Mouse (Mus musculus): ENCODE results near the gene Man2b1. TPM values are rescaled to one million over a fixed set of nuclear protein-coding genes. Genes with fewer than 3 reads are reported as not detected.
A peak's percentile ranks its signal among the peaks of the same experiment; 100 is the strongest.
"Not testable (repeated sequence)": the region's sequence is repeated elsewhere in the genome, so short reads cannot be mapped to it uniquely, and the experiment has no call there.

The Man2b1 gene
- total RNA-seq, 2 experiments from 2014 or later: 39.6 to 42.7 TPM

GRCm38 (mm10) chr8:85119052-85119981, 36.2 kb downstream of the Man2b1 start:
- DNase-seq (ENCODE audit: low spot score in 2 of 2): peak; percentile 71 to 80

- DNase-seq (ENCODE audit: low spot score in 2 of 2): not testable (repeated sequence)
Measured at GRCm38 (mm10) chr8:85120251-85120650, 37.2 kb downstream of the Man2b1 start.

DNA sequence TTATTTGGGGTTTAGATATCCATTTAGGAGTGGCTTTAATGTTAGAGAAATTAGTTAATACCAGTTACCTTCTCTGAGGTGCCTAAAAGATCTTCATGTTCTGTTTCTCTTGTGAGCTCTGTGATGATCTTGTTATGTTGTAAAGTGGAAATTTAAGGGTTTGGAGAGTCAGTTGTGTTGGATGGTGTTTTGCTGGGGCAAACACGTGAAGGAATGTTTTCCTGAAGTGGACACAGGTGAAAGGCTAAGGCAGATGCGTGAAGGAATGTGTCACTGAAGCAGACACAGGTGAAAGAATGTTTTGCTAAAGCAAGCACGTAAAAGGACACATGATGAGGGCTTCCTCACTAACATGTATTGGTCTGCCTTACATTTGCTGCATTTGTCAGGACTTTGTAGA, 39.9 kb downstream of the Man2b1 start, which contains the start of gene Zfp791:
Gene Zfp791 (minus strand): TSS at position 101 of the 400 bp plus-strand sequence.
- DNase-seq (ENCODE audit: low spot score in 2 of 2): no peak

DNA sequence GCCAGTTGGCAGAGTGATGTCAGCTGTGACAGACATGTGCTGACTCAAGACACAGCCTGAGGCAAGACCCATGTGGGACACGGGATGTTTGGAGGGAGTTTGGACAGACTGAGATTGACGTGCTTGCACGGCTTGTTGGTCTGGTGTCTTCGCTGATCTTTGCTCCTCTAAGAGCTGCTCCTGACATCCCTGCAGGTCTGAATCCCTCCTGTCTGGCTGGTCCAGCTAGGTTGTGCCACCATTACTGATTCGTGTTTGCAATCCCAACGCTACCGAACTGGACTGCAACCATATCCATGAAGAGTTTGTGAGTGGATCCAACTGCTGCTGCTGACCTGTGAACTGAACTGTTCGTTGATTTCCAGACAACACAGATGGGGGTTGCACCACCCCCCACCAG, 40.6 kb downstream of the Man2b1 start:
- DNase-seq (ENCODE audit: low spot score in 2 of 2): no peak

DNA sequence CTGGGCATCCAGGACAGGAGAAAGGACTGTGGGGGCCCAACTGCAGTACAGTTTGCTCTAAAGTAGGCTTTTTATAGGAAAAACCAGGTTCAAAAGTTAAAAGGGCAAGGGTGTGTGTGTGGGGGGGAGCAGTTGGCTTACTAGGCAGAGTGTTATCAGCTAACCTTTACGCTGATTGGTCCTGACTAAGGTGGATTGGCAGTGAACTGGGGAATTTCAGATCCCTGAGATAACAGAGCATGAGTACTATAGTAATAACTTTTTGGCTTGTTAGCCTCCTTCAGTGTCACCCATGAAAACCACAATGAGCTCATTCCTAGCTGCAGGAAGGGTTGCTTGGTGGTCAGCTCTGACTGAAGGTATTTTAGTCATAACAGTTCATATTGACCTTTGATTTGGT, 49.3 kb downstream of the Man2b1 start:
- no peak for DNase-seq (ENCODE audit: low spot score in 2 of 2)

DNA sequence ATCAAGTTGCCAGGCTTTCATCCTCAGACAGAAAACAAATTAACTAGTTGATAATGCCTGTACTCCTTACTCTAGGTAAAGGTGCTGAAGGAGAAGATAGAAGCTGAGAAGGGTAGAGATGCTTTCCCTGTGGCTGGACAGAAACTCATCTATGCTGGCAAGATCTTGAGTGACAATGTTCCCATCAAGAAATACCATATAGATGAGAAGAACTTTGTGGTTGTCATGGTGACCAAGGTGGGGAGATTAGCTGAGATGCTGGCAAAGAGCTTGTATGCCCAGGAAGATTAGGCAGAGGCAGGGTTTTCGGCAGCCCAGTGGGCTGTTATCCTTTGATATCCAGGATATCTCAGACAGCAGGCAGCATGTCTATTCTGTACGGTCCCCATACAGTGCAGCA, 52.6 kb downstream of the Man2b1 start:
- not testable (repeated sequence) for DNase-seq (ENCODE audit: low spot score in 2 of 2)

- no peak for DNase-seq (ENCODE audit: low spot score in 2 of 2)
Measured at GRCm38 (mm10) chr8:85142516-85142915, 59.4 kb downstream of the Man2b1 start.

Small RNA genes within 50 kb of the gene (microRNA-seq; reads per million reads assigned to microRNA genes)
- gene Gm23388: 0 to 0.57 reads per million in 2 experiments
- gene Mir7070: 9.1 to 10.9 reads per million in 2 experiments

Other genes starting within 250 kb of the Man2b1 start
- 10 to 100 TPM; 59.4 to 64.8 TPM for gene Rad23a, start 242.6 kb upstream of the Man2b1 start, total RNA-seq (2021)
- 100 to 1,000 TPM; 453 to 590 TPM for gene Calr, start 236.3 kb upstream of the Man2b1 start, total RNA-seq (2021)
- 10 to 100 TPM; 55.3 to 58.4 TPM for gene Farsa, start 226.3 kb upstream of the Man2b1 start, total RNA-seq (2021)
- 10 to 100 TPM; 21.4 to 24.5 TPM for gene Syce2, start 211.2 kb upstream of the Man2b1 start, total RNA-seq (2021)
- 10 to 100 TPM; 35.0 to 35.6 TPM for gene Gcdh, start 189.3 kb upstream of the Man2b1 start, total RNA-seq (2021)
- not detected for gene Klf1, start 181.3 kb upstream of the Man2b1 start, total RNA-seq (2021)
- 1 to 10 TPM; 4.0 TPM for gene Dnase2a, start 174.7 kb upstream of the Man2b1 start, total RNA-seq (2021)
- gene Mast1, start 145.9 kb upstream of the Man2b1 start, total RNA-seq (2021): 100 to 1,000 TPM; 127 to 140 TPM
- gene Rtbdn, start 136.3 kb upstream of the Man2b1 start, total RNA-seq (2021): 1 to 10 TPM; 1.5 to 1.8 TPM
- not detected for gene Gm49661, start 113.8 kb upstream of the Man2b1 start, total RNA-seq (2021)
- gene Prdx2, start 113.7 kb upstream of the Man2b1 start, total RNA-seq (2021): 100 to 1,000 TPM; 417 to 431 TPM
- 10 to 100 TPM; 34.3 to 34.4 TPM for gene Rnaseh2a, start 113.5 kb upstream of the Man2b1 start, total RNA-seq (2021)
- 10 to 100 TPM; 45.5 to 54.7 TPM for gene Junb, start 104.6 kb upstream of the Man2b1 start, total RNA-seq (2021)
- 1 to 10 TPM; 7.6 to 9.0 TPM for gene Hook2, start 92.7 kb upstream of the Man2b1 start, total RNA-seq (2021)
- gene Best2, start 68.7 kb upstream of the Man2b1 start, total RNA-seq (2021): not detected
- 100 to 1,000 TPM; 108 to 115 TPM for gene Asna1, start 58.0 kb upstream of the Man2b1 start, total RNA-seq (2021)
- 100 to 1,000 TPM; 136 to 150 TPM for gene Trir, start 56.4 kb upstream of the Man2b1 start, total RNA-seq (2021)
- gene Tnpo2, start 46.4 kb upstream of the Man2b1 start, total RNA-seq (2021): 100 to 1,000 TPM; 150 to 152 TPM
- gene Fbxw9, start 23.2 kb upstream of the Man2b1 start, total RNA-seq (2021): 10 to 100 TPM; 36.2 to 41.4 TPM
- not detected for gene Gm5741, start 15.3 kb upstream of the Man2b1 start, total RNA-seq (2021)
- 10 to 100 TPM; 63.8 to 67.4 TPM for gene Dhps, start 11.5 kb upstream of the Man2b1 start, total RNA-seq (2021)
- 10 to 100 TPM; 57.5 to 61.5 TPM for gene Wdr83os, start 2.5 kb upstream of the Man2b1 start, total RNA-seq (2021)
- 10 to 100 TPM; 26.3 to 34.6 TPM for gene Wdr83, start 2.0 kb upstream of the Man2b1 start, total RNA-seq (2021)
- 1 to 10 TPM; 5.6 to 5.8 TPM for gene Zfp791, start 39.8 kb downstream of the Man2b1 start, total RNA-seq (2021)
- gene Cks1brt, start 68.7 kb downstream of the Man2b1 start, total RNA-seq (2021): not detected
- gene Olfr371, start 142.7 kb downstream of the Man2b1 start, total RNA-seq (2021): not detected
- gene Orc6, start 216.4 kb downstream of the Man2b1 start, total RNA-seq (2021): 10 to 100 TPM; 35.0 to 35.3 TPM
- gene Vps35, start 216.5 kb downstream of the Man2b1 start, total RNA-seq (2021): 100 to 1,000 TPM; 135 to 142 TPM

Data from layer of hippocampus, postnatal 14 days (tissue).